8 mouse cellular contexts compared by ENCODE assay signal in the genomic region with DNA sequence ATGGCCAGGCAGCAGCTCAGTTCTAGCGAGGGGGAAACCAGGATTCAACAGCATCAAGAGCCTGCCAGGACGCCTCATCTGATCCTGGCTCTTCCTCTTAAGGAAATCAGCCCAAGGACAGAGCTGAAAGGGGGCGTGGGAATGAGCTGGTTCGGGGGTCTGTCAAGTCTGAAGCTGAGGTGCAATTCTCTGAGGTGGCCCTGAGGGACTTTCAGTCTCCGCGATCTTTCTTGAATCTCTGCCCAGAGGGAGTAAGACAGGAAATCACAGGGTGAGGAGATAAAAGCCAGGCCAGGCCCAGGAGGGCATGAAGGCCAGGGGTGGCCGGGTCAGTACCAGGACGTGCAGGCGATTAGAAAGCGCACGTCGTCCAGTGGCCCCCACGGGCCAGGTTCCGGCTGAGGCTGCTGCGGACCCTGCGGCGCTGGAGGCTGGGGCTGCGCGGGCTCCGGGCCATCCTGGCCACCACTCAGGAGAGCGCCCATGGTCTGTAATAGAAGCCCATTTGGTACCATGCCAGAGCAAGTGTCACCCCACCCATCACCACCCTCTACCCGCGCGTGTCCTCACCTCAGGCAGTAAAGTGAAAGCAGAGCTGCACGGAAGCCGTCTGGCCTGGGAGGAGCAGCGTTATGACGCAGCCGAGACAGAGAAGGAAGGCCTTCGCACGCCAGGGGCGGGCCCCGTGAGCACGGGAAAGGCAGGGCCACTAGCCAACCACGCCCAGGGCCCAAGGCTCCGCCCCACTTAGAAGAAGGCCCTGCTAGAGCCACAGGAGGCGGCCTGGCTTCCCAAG. TPM values are rescaled to one million over a fixed set of nuclear protein-coding genes. Genes with fewer than 3 reads are reported as not detected.
A peak's percentile ranks its signal among the peaks of the same experiment; 100 is the strongest.
DNase-seq lines count a peak whose midpoint lies in the region; ATAC-seq lines count a peak whose summit lies in the region.

No protein-coding gene starts in this region.

- DNase-seq in NIH3T3 (ENCODE audit: low read depth) = peak; percentile 97
- DNase-seq in cerebellum, postnatal 10 days = peak; percentile 91 to 95
- DNase-seq in frontal cortex, postnatal 14 days (ENCODE audit: low spot score in 2 of 2) = peak; percentile 89 to 93
- peak; percentile 86 to 89 for DNase-seq in layer of hippocampus, postnatal 25 days (ENCODE audit: extremely low spot score in 1 of 2, low spot score in 1 of 2)
- DNase-seq in lung, postnatal 25 days (ENCODE audit: low spot score) = peak; percentile 96
- peak; percentile 92 for DNase-seq in retina, embryonic 14.5 days (ENCODE audit: low spot score)
- peak; percentile 97 for DNase-seq in thymus, postnatal 4 days

- peak; percentile 92 for ATAC-seq in hindbrain, embryonic 13.5 days (ENCODE audit: low FRiP score)

- WGBS in hindbrain, embryonic 13.5 days = 1% methylated on average over 37 of the region's 37 CpGs

- H3K9me3 ChIP-seq in hindbrain, embryonic 13.5 days = no peaks in the 10 kb centered on the region

- H3K27me3 ChIP-seq in hindbrain, embryonic 13.5 days = no peaks in the 10 kb centered on the region

- H3K36me3 ChIP-seq in hindbrain, embryonic 13.5 days = peaks cover 79% of the 10 kb centered on the region

- peak overlapping the region; percentile 83 for H3K4me2 ChIP-seq in hindbrain, embryonic 13.5 days

- peak overlapping the region; percentile 91 for H3K27ac ChIP-seq in hindbrain, embryonic 13.5 days

- H3K4me1 ChIP-seq in hindbrain, embryonic 13.5 days (replicated peaks) = peaks cover 35% of the 10 kb centered on the region

- peak overlapping the region; percentile 90 for H3K9ac ChIP-seq in hindbrain, embryonic 13.5 days

- peak overlapping the region; percentile 58 for H3K4me3 ChIP-seq in hindbrain, embryonic 13.5 days

RNA-seq across cellular contexts. Expression of a gene that starts 0.4 kb away (rescaled TPM):
- polyA plus RNA-seq in hindbrain, embryonic 13.5 days (2015; fragmentation: Nextera tagmentation; extraction: Ambion mirVana) = 28.5 and 28.6 TPM in 2 replicates
- total RNA-seq in layer of hippocampus, postnatal 25 days (2021) = 10 to 100 TPM; 52.8 to 60.0 TPM

RNA-seq across cellular contexts. Expression of a gene that starts 7.9 kb away (rescaled TPM):
- polyA plus RNA-seq in hindbrain, embryonic 13.5 days (2015; fragmentation: Nextera tagmentation; extraction: Ambion mirVana) = 148 and 152 TPM in 2 replicates
- 10 to 100 TPM; 59.0 to 75.7 TPM for total RNA-seq in layer of hippocampus, postnatal 25 days (2021)

RNA-seq across cellular contexts. Expression of a gene that starts 15.9 kb away (rescaled TPM):
- polyA plus RNA-seq in hindbrain, embryonic 13.5 days (2015; fragmentation: Nextera tagmentation; extraction: Ambion mirVana) = 0.60 and 0.63 TPM in 2 replicates
- not detected for total RNA-seq in layer of hippocampus, postnatal 25 days (2021)

RNA-seq across cellular contexts. Expression of a gene that starts 43.7 kb away (rescaled TPM):
- 11.3 and 11.9 TPM in 2 replicates for polyA plus RNA-seq in hindbrain, embryonic 13.5 days (2015; fragmentation: Nextera tagmentation; extraction: Ambion mirVana)
- total RNA-seq in layer of hippocampus, postnatal 25 days (2021) = 10 to 100 TPM; 43.5 to 43.6 TPM

Comparison
In these comparisons a context has a peak if more than half of its experiments do, and no peak if none do; other contexts are left out.
1. Peak in every context shown above with its lines: DNase-seq, ATAC-seq, H3K4me3 ChIP-seq and H3K27ac ChIP-seq.